Mouse (Mus musculus) MEL (cell line): Measurements from ENCODE around the gene Abcg1.

Source experiments
- BHLHE40 ChIP-seq: IDR thresholded peaks from 2 replicates; pipeline ENCODE4 v1.6.1; 2012; ENCODE audit warnings: low read depth, mild to moderate bottlenecking, inconsistent platforms, low read length, improper control_type of control experiment, borderline replicate concordance
- CTCF ChIP-seq, 3 experiments: IDR thresholded peaks in 2 of 3; conservative IDR thresholded peaks in 1 of 3; 2 replicates each; pipeline ENCODE4 v1.5.1; 2011 to 2012; ENCODE audit warnings: low read length in 3 of 3, low read depth in 2 of 3, mild to moderate bottlenecking in 2 of 3, improper control_type of control experiment in 1 of 3, inconsistent platforms in 1 of 3, mixed read lengths in 1 of 3, moderate library complexity in 1 of 3; ENCODE audit not compliant: control insufficient read depth in 1 of 3, insufficient read depth in 1 of 3, poor library complexity in 1 of 3, severe bottlenecking in 1 of 3
- EP300 ChIP-seq, 2 experiments: IDR thresholded peaks; 2 replicates each; pipeline ENCODE4 v1.6.1; 2011; ENCODE audit warnings: improper control_type of control experiment in 2 of 2, low read length in 2 of 2, low read depth in 1 of 2, mild to moderate bottlenecking in 1 of 2
- HCFC1 ChIP-seq: IDR thresholded peaks from 2 replicates; pipeline ENCODE4 v1.6.1; 2012; ENCODE audit warnings: low read depth, mild to moderate bottlenecking, inconsistent platforms, low read length, improper control_type of control experiment, moderate library complexity
- MAFK ChIP-seq: IDR thresholded peaks from 2 replicates; pipeline ENCODE4 v1.6.1; 2011; ENCODE audit warnings: low read depth, mild to moderate bottlenecking, low read length, improper control_type of control experiment, borderline replicate concordance
- NRF1 ChIP-seq: IDR thresholded peaks from 2 replicates; pipeline ENCODE4 v1.6.1; 2014; ENCODE audit warnings: low read depth, mild to moderate bottlenecking, inconsistent platforms, low read length, improper control_type of control experiment, moderate library complexity; ENCODE audit not compliant: poor library complexity, insufficient read depth, severe bottlenecking
- POLR2A ChIP-seq, 2 experiments: IDR thresholded peaks; 2 replicates each; pipeline ENCODE4 v1.6.1; 2011 to 2012; ENCODE audit warnings: low read length in 2 of 2, mild to moderate bottlenecking in 2 of 2, control low read depth in 1 of 2, improper control_type of control experiment in 1 of 2, low read depth in 1 of 2, moderate library complexity in 1 of 2; ENCODE audit not compliant: control insufficient read depth in 1 of 2, insufficient read depth in 1 of 2, poor library complexity in 1 of 2
- RAD21 ChIP-seq: IDR thresholded peaks from 2 replicates; pipeline ENCODE4 v1.6.1; 2011; ENCODE audit warnings: mild to moderate bottlenecking, low read depth, low read length, improper control_type of control experiment
- RCOR1 ChIP-seq: IDR thresholded peaks from 2 replicates; pipeline ENCODE4 v1.6.1; 2012; ENCODE audit warnings: low read depth, mild to moderate bottlenecking, inconsistent platforms, low read length, improper control_type of control experiment
- TBP ChIP-seq: IDR thresholded peaks from 2 replicates; pipeline ENCODE4 v1.8.0; 2011; ENCODE audit warnings: low read depth, low read length, improper control_type of control experiment

GRCm38 (mm10) chr17:31074053-31074590 is 16.6 kb downstream of the Abcg1 start:
- TF ChIP-seq POLR2A (IDR thresholded peaks at IDR 0.05; ENCODE audit: control insufficient read depth in 1 of 2, insufficient read depth in 1 of 2, low read depth in 1 of 2, low read length in 2 of 2, poor library complexity in 1 of 2): no peak
- TF ChIP-seq MAFK: no peak
- no peak for TF ChIP-seq RCOR1
- TF ChIP-seq EP300 (IDR thresholded peaks at IDR 0.05; ENCODE audit: low read depth in 1 of 2, low read length in 2 of 2): no peak
- TF ChIP-seq CTCF (IDR thresholded peaks at IDR 0.05 in 2 of 3, conservative IDR thresholded peaks at IDR 0.05 in 1 of 3; ENCODE audit: control insufficient read depth in 1 of 3, insufficient read depth in 1 of 3, low read depth in 2 of 3, low read length in 3 of 3, poor library complexity in 1 of 3, severe bottlenecking in 1 of 3): no peak
- TF ChIP-seq HCFC1: no peak
- TF ChIP-seq BHLHE40: no peak
- no peak for TF ChIP-seq TBP
- TF ChIP-seq NRF1: no peak
- no peak for TF ChIP-seq RAD21
